Mouse (Mus musculus) kidney, postnatal 36 days (tissue): ENCODE results near the gene Amz2.

Experiments used
- DNase-seq, 2 experiments: peaks; one replicate each; pipeline ENCODE4 v3.0.0; 2021 to 2022; ENCODE audit warnings: mixed read lengths in 2 of 2

Gene Amz2

GRCm38 (mm10) chr11:109496475-109496993 lies 70.8 kb downstream of the Amz2 start:
- DNase-seq: no peak

GRCm38 (mm10) chr11:109496996-109497714 lies 71.4 kb downstream of the Amz2 start:
- DNase-seq: no peak

GRCm38 (mm10) chr11:109497990-109498389 lies 72.2 kb downstream of the Amz2 start:
- DNase-seq: no peak

GRCm38 (mm10) chr11:109500206-109500605 lies 74.5 kb downstream of the Amz2 start:
- DNase-seq: peak; percentile 75 to 78
